In genomic region chr12:36020081-36020480, GRCm38 (mm10) we compare ENCODE assay signal across 30 mouse cellular contexts. TPM values are rescaled to one million over a fixed set of nuclear protein-coding genes. Genes with fewer than 3 reads are reported as not detected.
"Had no signal": no experiment of that assay in that cellular context is flagged by ENCODE, and none has a peak within 500 bp of the region (broad histone marks: within the 10 kb centered on the region; RNA-seq: fewer than 3 reads in every experiment).

No protein-coding gene starts in this region.

- H3K27ac ChIP-seq: kidney, postnatal 0 days; left cerebral cortex, adult 2 months; limb, embryonic 12.5 days; limb, embryonic 15.5 days; liver, embryonic 14.5 days; macrophage; midbrain, embryonic 10.5 days; midbrain, embryonic 13.5 days; neural tube, embryonic 13.5 days; stomach, embryonic 15.5 days had no signal

- H3K27me3 ChIP-seq: limb, embryonic 12.5 days; limb, embryonic 15.5 days; megakaryocyte, embryonic 14.5 days; midbrain, embryonic 13.5 days; neural tube, embryonic 13.5 days; stomach, embryonic 15.5 days had no signal

- ATAC-seq: liver, postnatal 0 days; lung, postnatal 0 days; midbrain, embryonic 13.5 days; midbrain, embryonic 16.5 days had no signal

- H3K36me3 ChIP-seq: limb, embryonic 15.5 days; stomach, embryonic 15.5 days had no signal

- H3K9ac ChIP-seq: limb, embryonic 12.5 days; limb, embryonic 15.5 days; liver, embryonic 14.5 days; liver, postnatal 0 days; lung, embryonic 14.5 days; midbrain, embryonic 13.5 days; neural tube, embryonic 13.5 days; stomach, embryonic 15.5 days had no signal

- H3K4me3 ChIP-seq: left cerebral cortex, adult 2 months; limb, embryonic 12.5 days; limb, embryonic 15.5 days; megakaryocyte, embryonic 14.5 days; midbrain, embryonic 10.5 days; midbrain, embryonic 13.5 days; myocyte; neural tube, embryonic 13.5 days; stomach, embryonic 15.5 days had no signal

- H3K9me3 ChIP-seq: limb, embryonic 12.5 days; limb, embryonic 15.5 days; megakaryocyte, embryonic 14.5 days; midbrain, embryonic 10.5 days; midbrain, embryonic 13.5 days; stomach, embryonic 15.5 days had no signal

- DNase-seq: kidney, postnatal 36 days; layer of hippocampus, postnatal 36 days; left cerebral cortex, postnatal 4 days; liver, postnatal 0 days; lung, embryonic 14.5 days; retina, postnatal 1 day; right cerebral cortex, postnatal 25 days; spleen, adult 18-20 months; thymus, adult 18-20 months had no signal

- H3K4me2 ChIP-seq: limb, embryonic 12.5 days; limb, embryonic 15.5 days; liver, embryonic 11.5 days; lung, embryonic 14.5 days; midbrain, embryonic 13.5 days; neural tube, embryonic 13.5 days; stomach, embryonic 15.5 days had no signal

- H3K4me1 ChIP-seq: limb, embryonic 12.5 days; limb, embryonic 15.5 days; midbrain, embryonic 10.5 days; stomach, embryonic 15.5 days had no signal

RNA-seq across cellular contexts. Expression of gene Agr2, which starts 27.4 kb away (rescaled TPM):
- total RNA-seq: layer of hippocampus, adult 8-10 months; layer of hippocampus, postnatal 10 days; layer of hippocampus, postnatal 36 days; left cerebral cortex, adult 2 months; left cerebral cortex, postnatal 10 days; left cerebral cortex, postnatal 4 days; monocyte, adult 5-6 weeks; neutrophil, adult 5-6 weeks had no signal
- polyA plus RNA-seq: limb, embryonic 12.5 days; liver, postnatal 0 days; macrophage; midbrain, embryonic 10.5 days; myocyte; neural tube, embryonic 13.5 days; testis, adult 2 months had no signal
